Mouse (Mus musculus): ENCODE measurements around the gene Cgas. TPM values are rescaled to one million over a fixed set of nuclear protein-coding genes. Genes with fewer than 3 reads are reported as not detected.
"Not testable (repeated sequence)": the region's sequence is repeated elsewhere in the genome, so short reads cannot be mapped to it uniquely, and the experiment has no call there.

Gene Cgas
- 0.68 and 0.80 TPM in 2 replicates for polyA plus RNA-seq (2015; fragmentation: Nextera tagmentation; extraction: Ambion mirVana)

GRCm38 (mm10) chr9:78442579-78443392, at the start of gene Cgas:
TSS of gene Cgas (minus strand) at chr9:78443237.
- ATAC-seq (replicated peaks) = peak; percentile 60
- no peaks in the 10 kb centered on the region for H3K36me3 ChIP-seq (replicated peaks)
- peak within 1 kb of the TSS; percentile 42 for H3K4me3 ChIP-seq
- peak within 1 kb of the TSS; percentile 25 for H3K9ac ChIP-seq
- H3K27me3 ChIP-seq (replicated peaks) = peaks cover 67% of the 10 kb centered on the region
- 1% methylated on average over 81 of the region's 81 CpGs for WGBS
- peaks cover 14% of the 10 kb centered on the region for H3K4me1 ChIP-seq
- H3K27ac ChIP-seq = no peak within 1 kb of the TSS
- H3K9me3 ChIP-seq = no peaks in the 10 kb centered on the region
- peak within 1 kb of the TSS; percentile 65 for H3K4me2 ChIP-seq

GRCm38 (mm10) chr9:78492254-78492653, 49.2 kb upstream of the Cgas start:
- no peak overlapping the region for H3K4me3 ChIP-seq
- no peaks in the 10 kb centered on the region for H3K27me3 ChIP-seq (replicated peaks)
- no peak for ATAC-seq (replicated peaks)
- 91% methylated on average over 3 of the region's 3 CpGs for WGBS
- no peak overlapping the region for H3K27ac ChIP-seq
- H3K9ac ChIP-seq = no peak overlapping the region
- H3K4me1 ChIP-seq = no peaks in the 10 kb centered on the region
- H3K4me2 ChIP-seq = no peak overlapping the region
- H3K9me3 ChIP-seq = no peaks in the 10 kb centered on the region
- no peaks in the 10 kb centered on the region for H3K36me3 ChIP-seq (replicated peaks)

GRCm38 (mm10) chr9:78491169-78491568, 48.1 kb upstream of the Cgas start:
- 82% methylated on average over 3 of the region's 3 CpGs for WGBS
- Histone ChIP-seq H3K9ac (no peak overlapping the region), H3K4me2 (no peak overlapping the region), H3K4me3 (no peak overlapping the region), H3K9me3 (no peaks in the 10 kb centered on the region), H3K36me3 (replicated peaks) (no peaks in the 10 kb centered on the region), H3K27me3 (replicated peaks) (no peaks in the 10 kb centered on the region), H3K27ac (no peak overlapping the region), H3K4me1 (no peaks in the 10 kb centered on the region)
- no peak for ATAC-seq (replicated peaks)

- Histone ChIP-seq H3K4me1 (no peaks in the 10 kb centered on the region), H3K9ac (peak within 1 kb of the TSS; percentile 46), H3K27me3 (replicated peaks) (no peaks in the 10 kb centered on the region), H3K27ac (peak within 1 kb of the TSS; percentile 40; the same call in 1 of the 2 replicates), H3K9me3 (no peaks in the 10 kb centered on the region), H3K4me2 (peak within 1 kb of the TSS; percentile 62), H3K4me3 (peak within 1 kb of the TSS; percentile 38), H3K36me3 (replicated peaks) (no peaks in the 10 kb centered on the region)
- WGBS = under 1% methylated on average over 14 of the region's 20 CpGs
- peak; percentile 75 for ATAC-seq (replicated peaks)
Observed at GRCm38 (mm10) chr9:78488890-78489420, 45.9 kb upstream of the Cgas start, which contains the start of gene Eef1a1. TSS of gene Eef1a1 (minus strand) at chr9:78489151.

- not testable (repeated sequence) for ATAC-seq (replicated peaks); H3K27me3 ChIP-seq (replicated peaks); H3K9me3 ChIP-seq; H3K9ac ChIP-seq; H3K36me3 ChIP-seq (replicated peaks); H3K4me1 ChIP-seq; H3K4me3 ChIP-seq; H3K27ac ChIP-seq; H3K4me2 ChIP-seq
- 94% methylated on average over 5 of the region's 5 CpGs for WGBS
Observed at GRCm38 (mm10) chr9:78488021-78488420, 45.0 kb upstream of the Cgas start.

- no peak overlapping the region for H3K4me3 ChIP-seq
- peaks cover 15% of the 10 kb centered on the region for H3K4me1 ChIP-seq
- 78% methylated on average over 3 of the region's 3 CpGs for WGBS
- no peaks in the 10 kb centered on the region; the same call in 1 of the 2 replicates for H3K36me3 ChIP-seq (replicated peaks)
- H3K27me3 ChIP-seq (replicated peaks) = no peaks in the 10 kb centered on the region
- no peaks in the 10 kb centered on the region for H3K9me3 ChIP-seq
- no peak overlapping the region for H3K9ac ChIP-seq
- H3K4me2 ChIP-seq = no peak overlapping the region
- H3K27ac ChIP-seq = no peak overlapping the region
- ATAC-seq (replicated peaks) = no peak
Observed at GRCm38 (mm10) chr9:78484660-78485059, 41.6 kb upstream of the Cgas start.

- peak overlapping the region; percentile 99 for H3K27ac ChIP-seq
Observed at GRCm38 (mm10) chr9:78482386-78482785, 39.3 kb upstream of the Cgas start.

GRCm38 (mm10) chr9:78481423-78482331, 38.6 kb upstream of the Cgas start:
- Histone ChIP-seq H3K9ac (peak overlapping the region; percentile 86), H3K4me1 (peaks cover 41% of the 10 kb centered on the region), H3K36me3 (replicated peaks) (peaks cover 15% of the 10 kb centered on the region; the same call in 1 of the 2 replicates), H3K4me2 (peak overlapping the region; percentile 66), H3K27me3 (replicated peaks) (no peaks in the 10 kb centered on the region), H3K4me3 (peak overlapping the region; percentile 87), H3K9me3 (no peaks in the 10 kb centered on the region), H3K27ac (peak overlapping the region; percentile 99)
- ATAC-seq (replicated peaks) = peak; percentile 99
- WGBS = under 1% methylated on average over 68 of the region's 77 CpGs

More at GRCm38 (mm10) chr9:78482386-78482785, 39.3 kb upstream of the Cgas start:
- Histone ChIP-seq H3K27me3 (replicated peaks) (no peaks in the 10 kb centered on the region), H3K4me1 (peaks cover 34% of the 10 kb centered on the region), H3K36me3 (replicated peaks) (peaks cover 8% of the 10 kb centered on the region; the same call in 1 of the 2 replicates), H3K4me3 (peak overlapping the region; percentile 87), H3K9me3 (no peaks in the 10 kb centered on the region), H3K9ac (peak overlapping the region; percentile 75), H3K4me2 (peak overlapping the region; percentile 55)
- 11% methylated on average over 3 of the region's 3 CpGs for WGBS
- ATAC-seq (replicated peaks) = no peak

GRCm38 (mm10) chr9:78480706-78481358, 37.8 kb upstream of the Cgas start:
- H3K27ac ChIP-seq = peak overlapping the region; percentile 92
- peaks cover 19% of the 10 kb centered on the region for H3K36me3 ChIP-seq (replicated peaks)
- H3K4me2 ChIP-seq = peak overlapping the region; percentile 66
- WGBS = under 1% methylated on average over 46 of the region's 46 CpGs
- H3K4me1 ChIP-seq = peaks cover 43% of the 10 kb centered on the region
- peak; percentile 31 for ATAC-seq (replicated peaks)
- peak overlapping the region; percentile 86 for H3K9ac ChIP-seq
- H3K9me3 ChIP-seq = no peaks in the 10 kb centered on the region
- peak overlapping the region; percentile 87 for H3K4me3 ChIP-seq
- H3K27me3 ChIP-seq (replicated peaks) = no peaks in the 10 kb centered on the region

- peak overlapping the region; percentile 87 for H3K4me3 ChIP-seq
- H3K36me3 ChIP-seq (replicated peaks) = peaks cover 19% of the 10 kb centered on the region
- not testable (repeated sequence) for H3K9me3 ChIP-seq; H3K27me3 ChIP-seq (replicated peaks); ATAC-seq (replicated peaks)
- H3K9ac ChIP-seq = peak overlapping the region; percentile 86
- H3K4me2 ChIP-seq = peak overlapping the region; percentile 66
- WGBS = under 1% methylated on average over 13 of the region's 13 CpGs
- peak overlapping the region; percentile 92 for H3K27ac ChIP-seq
- H3K4me1 ChIP-seq = peaks cover 43% of the 10 kb centered on the region
Observed at GRCm38 (mm10) chr9:78480227-78480626, 37.2 kb upstream of the Cgas start.

GRCm38 (mm10) chr9:78479308-78479707, 36.3 kb upstream of the Cgas start:
- Histone ChIP-seq H3K4me1 (peaks cover 43% of the 10 kb centered on the region), H3K9ac (0 out of 2 replicates have a peak overlapping the region, but pooled peaks have one; percentile 20), H3K36me3 (replicated peaks) (peaks cover 24% of the 10 kb centered on the region), H3K27ac (0 out of 2 replicates have a peak overlapping the region, but pooled peaks have one; percentile 20), H3K4me2 (peak overlapping the region; percentile 66), H3K4me3 (peak overlapping the region; percentile 87)
- not testable (repeated sequence) for H3K27me3 ChIP-seq (replicated peaks); H3K9me3 ChIP-seq; ATAC-seq (replicated peaks)
- 22% methylated on average over 8 of the region's 8 CpGs for WGBS
